Mouse (Mus musculus): ENCODE data around the gene Btaf1. TPM values are rescaled to one million over a fixed set of nuclear protein-coding genes. Genes with fewer than 3 reads are reported as not detected.

The Btaf1 gene
- total RNA-seq (2021), result 10 to 100 TPM; 20.0 to 20.5 TPM
- long read RNA-seq, full-length matches to known transcripts, result 1 of 3 reads
- long read RNA-seq, partial matches to known transcripts, result 1 of 3 reads
- long read RNA-seq, other reads (novel, unspliced or antisense), result 1 of 3 reads

DNA sequence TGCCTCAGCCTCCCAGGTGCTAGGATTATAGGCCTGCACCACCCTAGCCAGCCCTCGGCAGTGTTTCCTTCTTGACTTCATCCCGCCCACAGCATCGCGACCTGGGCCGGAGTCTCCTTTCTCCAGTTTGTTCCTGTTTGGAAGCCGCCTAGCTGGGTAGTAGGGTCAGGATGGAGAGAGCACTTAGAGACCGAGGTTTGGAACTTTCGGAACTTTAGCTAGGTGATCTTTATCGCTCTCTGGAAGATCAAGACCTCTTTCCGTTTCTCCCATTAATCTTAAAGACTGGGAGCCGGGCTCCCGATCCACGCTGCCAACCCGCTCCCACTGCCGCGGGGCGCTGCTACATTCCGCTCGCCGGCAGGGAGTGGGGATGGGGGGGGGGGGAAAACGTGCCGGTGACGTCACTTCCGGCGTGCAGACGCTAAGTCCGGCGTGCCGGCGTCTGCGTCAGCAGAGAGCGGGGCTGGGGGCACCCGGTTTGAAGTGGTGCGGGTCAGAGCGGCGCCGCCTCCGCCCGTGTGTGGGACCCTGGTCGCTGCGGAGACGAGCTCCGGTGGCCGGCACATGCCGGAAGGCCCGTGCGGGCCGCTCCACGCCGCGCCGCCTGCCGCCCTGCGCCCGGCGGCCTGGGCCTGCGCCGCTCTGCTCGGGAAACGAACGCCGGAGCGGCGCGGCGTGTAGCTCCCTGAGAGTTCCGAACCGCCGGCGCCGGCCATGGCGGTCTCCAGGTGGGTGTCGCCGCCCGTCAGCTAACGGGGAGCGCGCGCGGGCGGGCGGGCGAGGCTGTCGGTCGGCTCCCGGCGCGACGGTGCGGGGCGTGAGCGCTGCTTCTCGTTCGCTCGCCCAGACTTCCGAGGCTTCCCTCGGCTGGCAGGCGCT is at the start of gene Btaf1:
TSS of gene Btaf1 (plus strand) at position 409 of the 882 bp plus-strand sequence.
- peak; percentile 88 to 93 for DNase-seq (ENCODE audit: low spot score in 2 of 2)

DNA sequence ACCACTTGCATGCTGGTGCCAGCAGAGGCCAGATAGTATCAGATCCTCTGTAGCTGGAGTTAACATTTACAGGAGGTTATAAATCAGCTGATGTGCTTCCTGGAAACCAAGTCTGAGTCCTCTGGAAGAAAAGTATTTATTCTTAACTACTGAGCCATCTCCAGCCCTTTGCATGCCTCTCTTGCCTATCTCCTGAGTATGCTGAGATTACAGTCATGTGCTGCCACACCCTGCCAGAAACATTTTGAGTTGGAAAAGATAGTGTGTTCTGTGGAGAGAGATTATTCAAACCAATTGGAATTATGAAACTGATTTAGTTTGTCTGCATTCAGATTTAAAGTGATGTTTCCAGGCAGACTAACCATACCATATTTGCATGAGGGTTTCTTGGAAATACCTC is 48.5 kb upstream of the Btaf1 start:
- no peak for DNase-seq (ENCODE audit: low spot score in 2 of 2)

DNA sequence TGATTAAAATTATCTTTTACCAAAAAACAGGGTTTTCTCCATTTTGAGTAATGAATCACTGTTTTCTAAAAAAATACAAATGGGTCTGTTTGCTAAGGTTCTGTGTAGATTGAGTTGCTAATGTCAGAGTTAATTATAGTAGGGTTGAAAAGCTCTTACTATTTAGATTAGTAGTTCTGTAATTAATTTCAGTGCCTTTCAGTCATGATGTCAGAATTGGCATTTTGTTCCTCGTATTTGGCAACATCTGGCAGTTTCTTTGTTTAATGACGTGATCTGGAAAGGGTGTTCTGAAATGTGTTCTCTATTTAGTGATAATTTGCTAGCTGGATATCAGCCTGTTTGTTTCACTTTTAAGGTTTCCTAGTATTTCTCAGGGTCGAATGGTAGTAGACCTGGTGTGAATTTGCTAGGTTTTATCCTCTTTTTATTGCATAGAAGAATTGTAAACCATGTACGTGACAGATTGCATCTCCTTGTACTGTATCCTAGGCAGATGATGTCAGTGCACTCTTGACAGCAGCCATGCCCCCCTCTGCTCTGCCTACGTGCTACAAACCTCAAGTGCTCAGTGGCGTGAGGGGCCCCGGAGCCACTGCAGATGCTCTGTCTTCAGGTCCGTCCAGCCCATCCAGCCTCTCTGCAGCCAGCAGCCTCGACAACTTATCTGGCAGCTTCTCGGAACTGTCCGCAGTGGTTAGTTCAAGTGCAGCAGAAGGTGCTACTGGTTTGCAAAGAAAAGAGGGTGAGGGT is 47.0 kb upstream of the Btaf1 start:
- no peak for DNase-seq (ENCODE audit: low spot score in 2 of 2)

DNA sequence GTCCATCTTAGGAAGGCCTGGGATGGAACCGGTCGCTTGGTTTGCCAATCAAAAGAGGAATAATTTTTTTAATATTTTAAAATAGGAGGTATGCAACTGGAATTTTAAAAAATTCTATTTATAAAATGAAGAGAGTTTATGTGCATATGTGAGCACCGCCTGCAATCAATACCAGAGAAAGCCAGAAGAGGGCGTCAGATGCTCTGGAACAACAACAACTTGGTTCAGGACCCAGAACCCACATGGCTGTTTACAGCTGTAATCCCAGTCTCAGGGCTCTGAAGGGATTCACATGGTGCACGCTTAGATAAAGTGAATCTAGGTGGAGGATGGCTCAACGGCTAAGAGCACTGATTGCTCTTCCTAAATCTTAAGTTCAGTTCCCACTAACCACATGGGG is 42.8 kb upstream of the Btaf1 start:
- peak; percentile 43 to 51 for DNase-seq (ENCODE audit: low spot score in 2 of 2)

DNA sequence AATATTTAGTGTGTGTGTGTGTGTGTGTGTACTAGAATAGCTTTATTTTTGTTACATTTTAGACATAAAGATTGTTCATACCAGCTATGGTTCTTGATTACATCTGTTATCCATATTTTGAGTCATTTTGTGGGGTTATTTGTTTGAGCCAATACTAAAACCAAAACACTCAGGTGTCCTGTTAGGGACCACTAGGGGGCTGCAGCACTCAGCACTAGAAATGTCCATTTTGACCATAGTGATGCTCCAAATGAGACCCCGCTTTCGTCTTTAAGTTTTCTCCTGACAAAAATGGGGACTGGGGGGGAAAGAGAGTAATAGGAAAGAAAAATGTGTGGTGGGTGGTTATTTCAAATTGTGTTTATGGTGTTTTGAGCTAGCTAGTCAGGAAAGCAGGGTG is 39.6 kb upstream of the Btaf1 start:
- DNase-seq (ENCODE audit: low spot score in 2 of 2), result no peak

DNA sequence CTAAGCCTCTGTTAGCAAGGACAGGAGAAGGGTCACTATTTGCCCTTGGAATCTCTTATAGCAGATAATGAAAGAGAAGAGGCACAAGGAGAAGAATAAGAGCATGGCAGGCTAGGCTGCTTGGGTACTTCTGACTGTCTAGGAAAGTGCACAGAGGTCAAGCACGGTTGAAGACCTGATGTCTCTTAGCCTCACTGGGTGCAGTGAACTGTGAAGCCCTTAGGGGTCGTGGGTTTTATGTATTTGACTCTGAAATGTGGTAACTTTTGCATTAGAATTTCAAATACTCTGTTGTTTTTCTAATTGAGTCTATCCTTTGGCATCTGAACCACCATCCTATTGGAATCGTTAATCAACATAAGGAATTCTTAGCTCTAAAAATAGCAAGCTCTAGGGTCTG is 38.2 kb upstream of the Btaf1 start:
- DNase-seq (ENCODE audit: low spot score in 2 of 2), result no peak

DNA sequence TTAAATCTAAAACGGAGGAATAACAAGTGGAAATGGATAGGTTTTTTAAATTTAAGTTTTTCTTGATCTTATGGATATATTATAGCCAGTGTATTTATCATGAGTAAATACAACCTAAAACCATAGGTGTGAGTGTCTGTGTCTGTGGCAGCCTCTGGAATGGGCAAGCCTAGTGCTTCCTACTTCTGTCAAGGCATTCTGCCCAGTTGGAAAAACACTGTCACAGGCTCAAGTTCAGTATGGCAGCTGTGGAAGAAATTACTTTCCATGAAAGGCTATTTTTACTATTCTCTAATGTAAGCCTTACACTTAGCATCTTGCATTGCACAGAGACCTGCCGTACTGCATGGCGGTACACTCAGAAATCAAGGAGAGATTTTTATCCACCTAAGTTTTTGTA is 34.1 kb upstream of the Btaf1 start:
- DNase-seq (ENCODE audit: low spot score in 2 of 2), result no peak

DNA sequence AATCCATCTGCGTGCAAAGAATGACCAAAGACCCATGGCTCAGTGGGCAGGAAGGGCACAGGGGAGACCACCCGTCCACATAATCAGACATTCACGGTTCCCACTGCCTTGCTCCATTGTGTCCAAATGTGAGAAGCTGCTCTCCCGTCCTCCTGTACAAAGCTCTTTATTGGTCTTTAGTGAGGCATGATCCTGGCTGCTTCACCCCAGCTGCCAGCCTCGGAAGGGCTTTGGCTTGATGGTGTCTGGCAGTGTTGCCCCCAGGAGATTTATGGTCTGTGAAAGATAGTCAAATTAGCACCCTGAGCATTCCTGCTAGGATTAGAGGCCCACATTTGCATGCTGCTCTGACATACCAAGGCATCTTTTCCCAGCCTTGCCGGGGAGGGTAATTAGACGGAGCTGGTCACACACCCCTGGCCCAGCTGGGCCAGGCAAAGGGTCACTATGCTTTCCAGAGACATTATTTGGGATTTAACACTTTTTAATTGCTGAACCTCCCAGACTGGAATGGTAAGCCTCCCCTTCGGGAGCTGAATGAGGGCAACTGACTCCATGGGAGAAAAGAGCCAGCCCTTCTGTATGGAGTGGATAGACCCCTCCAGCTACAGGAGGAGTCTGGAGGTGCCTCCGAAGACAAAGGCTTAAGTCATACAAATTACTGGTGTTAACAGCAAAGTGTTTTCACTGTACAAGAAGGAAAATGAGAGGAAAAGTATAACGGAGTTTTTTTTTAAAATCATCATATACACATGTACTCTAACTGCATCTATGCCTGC is 28.9 kb upstream of the Btaf1 start:
- DNase-seq (ENCODE audit: low spot score in 2 of 2), result peak in 1 of 2 experiments; percentile 24

DNA sequence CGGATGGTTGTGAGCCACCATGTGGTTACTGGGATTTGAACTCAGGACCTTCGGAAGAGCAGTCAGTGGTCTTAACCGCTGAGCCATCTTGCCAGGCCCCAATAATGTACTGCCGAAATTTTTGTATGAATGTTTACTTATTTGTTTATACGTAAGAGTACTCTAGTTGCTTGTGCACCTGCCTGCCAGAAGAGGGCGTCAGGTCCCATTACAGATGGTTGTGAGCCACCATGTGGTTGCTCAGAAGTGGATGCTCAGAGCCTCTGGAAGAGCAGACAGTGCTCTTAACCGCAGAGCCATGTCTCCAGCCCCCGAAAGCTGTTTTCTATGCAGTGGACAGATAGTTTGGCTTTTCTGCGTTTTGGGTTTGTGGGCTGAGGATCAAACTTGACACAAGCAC is 28.1 kb upstream of the Btaf1 start:
- peak in 1 of 2 experiments; percentile 37 for DNase-seq (ENCODE audit: low spot score in 2 of 2)

DNA sequence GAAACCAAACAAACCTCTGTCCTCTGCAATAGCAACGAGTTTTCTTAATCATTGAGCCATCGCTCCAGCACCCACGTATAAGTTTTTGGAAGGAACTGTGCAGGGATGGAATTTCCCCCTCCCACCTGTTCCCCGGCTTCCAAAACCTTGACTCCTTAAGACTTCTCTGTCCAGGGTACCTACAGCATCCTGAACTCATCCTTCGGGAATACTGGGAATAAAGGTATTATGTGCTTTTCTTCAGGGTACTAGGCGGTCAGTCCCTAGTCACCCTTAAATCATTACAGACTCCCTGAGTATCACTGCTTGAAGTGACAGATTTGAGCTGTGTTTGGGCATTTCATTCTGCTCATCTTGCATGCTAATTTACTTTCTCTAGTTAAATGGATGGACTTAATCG is 22.5 kb upstream of the Btaf1 start:
- no peak for DNase-seq (ENCODE audit: low spot score in 2 of 2)

DNA sequence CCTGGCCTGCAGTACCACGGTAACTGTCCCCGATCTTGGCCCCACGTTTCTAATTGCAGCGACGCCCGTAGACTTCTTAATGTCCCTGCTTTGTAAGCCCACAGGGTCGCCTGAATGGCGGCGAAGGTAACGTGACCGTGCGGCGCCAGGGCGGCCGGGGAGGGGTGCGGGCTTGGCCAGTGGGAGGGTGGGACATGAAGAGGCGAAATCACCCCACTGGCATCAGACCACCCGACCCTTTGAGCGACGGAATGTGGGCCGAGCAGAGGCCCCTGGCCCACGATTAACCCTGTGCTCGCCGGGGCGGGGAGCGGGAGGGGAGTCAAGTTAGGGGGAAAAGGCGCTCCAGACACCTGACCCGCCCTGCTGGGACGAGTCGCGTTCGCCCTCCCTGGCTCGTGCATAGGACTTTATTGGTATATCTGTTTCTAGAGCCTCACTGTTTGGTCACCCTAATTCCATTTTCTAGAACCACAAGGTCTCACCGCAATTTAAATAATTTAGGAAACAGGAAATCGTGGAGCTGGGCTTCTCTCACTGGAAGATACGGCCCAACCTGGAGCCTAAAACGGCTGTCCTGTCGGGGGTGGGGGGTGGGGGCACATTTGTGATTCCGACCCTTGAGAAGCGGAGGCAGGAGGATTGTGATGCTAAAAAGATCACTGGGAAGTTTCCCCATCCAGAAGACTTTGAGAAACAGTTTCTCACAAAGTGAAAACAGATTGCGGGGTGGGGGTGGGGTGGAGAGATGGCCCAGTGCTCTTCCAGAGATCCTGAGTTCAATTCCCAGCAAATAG is 21.5 kb upstream of the Btaf1 start:
- DNase-seq (ENCODE audit: low spot score in 2 of 2), result peak; percentile 73 to 76

DNA sequence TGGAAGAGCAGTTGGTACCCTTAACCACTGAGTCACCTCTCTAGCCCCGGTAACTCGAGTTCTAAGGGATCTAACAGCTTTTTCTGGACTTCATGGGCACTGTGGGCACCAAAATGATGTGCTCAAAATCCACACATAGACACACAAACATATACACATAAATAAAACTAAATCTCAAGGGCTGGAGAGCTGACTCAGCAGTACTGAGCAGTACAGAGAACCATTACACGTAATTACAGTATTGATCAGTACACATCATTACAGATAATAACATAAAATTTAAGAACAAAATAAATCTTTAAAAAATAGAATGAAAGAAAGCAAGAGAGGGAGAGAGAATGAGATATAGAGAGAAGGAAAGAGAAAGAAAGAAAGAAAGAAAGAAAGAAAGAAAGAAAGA is 16.7 kb upstream of the Btaf1 start:
- DNase-seq (ENCODE audit: low spot score in 2 of 2), result no peak

DNA sequence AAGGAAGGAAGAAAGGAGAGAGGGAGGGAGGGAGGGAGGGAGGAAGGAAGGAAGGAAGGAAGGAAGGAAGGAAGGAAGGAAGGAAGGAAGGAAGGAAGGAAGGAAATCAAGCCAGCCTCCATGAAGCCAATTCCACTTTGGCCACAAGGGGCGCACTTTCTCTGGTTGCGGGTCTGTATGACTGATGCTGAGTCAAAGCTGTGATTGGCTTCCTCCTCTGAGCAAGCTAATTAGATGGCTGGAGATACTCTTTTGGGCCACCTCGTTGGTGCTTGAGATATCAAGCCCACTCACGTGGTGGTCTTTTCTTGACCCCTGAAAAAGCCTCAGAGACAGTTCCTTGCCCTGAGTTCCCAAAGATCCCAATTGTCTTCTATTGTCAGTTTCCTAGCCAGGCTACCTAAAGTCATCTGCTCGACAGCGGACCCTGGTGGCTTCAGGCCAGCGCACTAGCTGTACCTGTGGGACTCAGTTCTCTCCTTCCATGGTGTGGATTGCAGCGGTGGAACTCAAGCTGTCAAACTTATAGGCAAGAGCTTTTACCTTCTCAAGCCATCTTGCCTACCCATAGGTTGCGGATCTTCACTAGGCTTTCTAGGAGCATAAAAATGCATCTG is 16.1 kb upstream of the Btaf1 start:
- peak; percentile 62 to 68 for DNase-seq (ENCODE audit: low spot score in 2 of 2)

DNA sequence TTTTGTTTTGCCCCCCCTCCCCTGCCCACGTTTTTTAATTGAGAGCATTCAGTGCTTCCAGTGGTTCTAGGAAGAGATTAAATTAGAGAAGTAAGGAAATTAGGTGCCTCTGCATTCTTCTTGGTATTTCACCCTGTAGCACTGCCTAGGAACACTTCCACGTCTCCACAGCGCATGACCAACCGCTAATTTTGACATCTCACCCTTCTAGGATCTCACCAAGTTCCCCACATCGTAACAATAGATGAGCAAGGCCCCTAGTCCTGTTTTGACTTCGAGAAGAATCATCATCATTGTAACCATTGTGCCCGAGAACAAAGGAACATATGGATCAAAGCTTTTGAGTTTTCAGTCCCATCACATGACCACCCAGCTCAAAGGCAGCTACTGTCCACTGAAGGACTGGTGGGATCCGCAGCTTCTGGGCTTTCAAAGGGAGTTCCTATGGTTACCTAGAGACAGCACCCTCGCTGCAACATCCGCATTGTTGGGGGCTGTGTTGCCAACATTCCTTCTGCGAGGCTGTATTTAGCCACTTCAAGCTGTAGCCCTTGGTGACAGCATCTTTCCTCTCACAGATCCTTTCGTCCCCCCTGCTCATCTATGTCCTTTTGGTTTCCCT is 15.3 kb upstream of the Btaf1 start:
- DNase-seq (ENCODE audit: low spot score in 2 of 2), result peak; percentile 40 to 49

DNA sequence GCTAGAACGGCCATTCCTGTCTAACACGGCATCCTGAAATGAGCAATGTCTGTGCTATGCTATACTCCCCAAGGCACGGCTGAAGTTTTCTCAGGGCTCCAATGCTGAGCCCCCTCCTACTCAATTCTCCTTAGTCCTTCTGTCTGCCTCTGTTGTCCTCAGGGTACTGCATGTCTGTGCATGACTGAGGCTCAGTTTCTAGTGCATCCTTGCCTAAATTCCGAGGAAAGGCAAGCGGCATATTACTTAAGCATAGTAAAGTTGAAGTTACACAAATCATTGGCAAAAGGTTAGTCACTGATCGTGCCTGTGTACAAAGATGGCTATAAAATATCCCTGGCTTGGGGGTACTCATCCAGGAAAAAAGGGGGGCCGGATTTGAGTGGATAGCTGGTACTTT is 12.8 kb upstream of the Btaf1 start:
- DNase-seq (ENCODE audit: low spot score in 2 of 2), result no peak

DNA sequence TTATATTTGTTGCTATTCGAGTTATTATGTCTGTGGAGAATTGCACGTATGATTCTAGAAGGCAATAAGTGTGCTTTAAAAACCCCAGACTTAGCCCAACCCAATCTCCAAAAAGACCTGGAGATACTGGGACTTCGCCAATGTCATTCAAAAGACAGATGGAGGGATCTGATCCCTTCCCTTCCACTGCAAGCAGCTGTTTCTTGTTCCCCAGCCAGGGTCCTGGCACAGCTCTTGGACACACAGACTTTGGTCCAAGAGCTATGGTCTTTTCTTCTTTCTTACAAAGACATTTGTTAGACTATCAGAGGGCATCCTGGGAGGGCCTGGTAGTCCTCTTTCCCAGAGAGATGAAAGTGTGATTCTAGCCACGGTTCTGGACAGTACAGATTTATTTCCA is 9.7 kb upstream of the Btaf1 start:
- no peak for DNase-seq (ENCODE audit: low spot score in 2 of 2)

DNA sequence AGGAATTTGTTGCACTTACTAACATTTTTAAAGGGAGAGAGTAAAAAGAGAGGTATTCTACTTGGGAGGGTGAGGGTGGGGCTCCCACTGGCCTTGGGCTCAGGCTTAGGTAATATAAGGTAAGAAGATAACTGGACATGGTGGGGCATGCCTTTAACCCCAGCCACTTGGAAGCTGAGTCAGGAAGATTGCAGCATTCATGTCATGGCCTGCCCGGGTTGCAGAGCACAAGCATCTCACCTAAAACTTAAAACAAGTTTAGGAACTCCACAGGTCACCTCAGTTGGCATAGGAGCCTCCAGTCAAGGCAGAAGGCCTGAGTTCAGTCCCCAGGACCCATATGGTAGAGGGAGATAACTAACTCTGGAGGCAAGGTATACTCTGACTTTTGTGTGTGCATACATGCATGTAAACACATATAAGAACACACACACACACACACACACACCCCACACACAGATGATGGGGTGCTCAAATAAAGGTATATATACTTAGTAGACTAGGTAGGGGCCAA is 8.9 kb upstream of the Btaf1 start:
- no peak for DNase-seq (ENCODE audit: low spot score in 2 of 2)

DNA sequence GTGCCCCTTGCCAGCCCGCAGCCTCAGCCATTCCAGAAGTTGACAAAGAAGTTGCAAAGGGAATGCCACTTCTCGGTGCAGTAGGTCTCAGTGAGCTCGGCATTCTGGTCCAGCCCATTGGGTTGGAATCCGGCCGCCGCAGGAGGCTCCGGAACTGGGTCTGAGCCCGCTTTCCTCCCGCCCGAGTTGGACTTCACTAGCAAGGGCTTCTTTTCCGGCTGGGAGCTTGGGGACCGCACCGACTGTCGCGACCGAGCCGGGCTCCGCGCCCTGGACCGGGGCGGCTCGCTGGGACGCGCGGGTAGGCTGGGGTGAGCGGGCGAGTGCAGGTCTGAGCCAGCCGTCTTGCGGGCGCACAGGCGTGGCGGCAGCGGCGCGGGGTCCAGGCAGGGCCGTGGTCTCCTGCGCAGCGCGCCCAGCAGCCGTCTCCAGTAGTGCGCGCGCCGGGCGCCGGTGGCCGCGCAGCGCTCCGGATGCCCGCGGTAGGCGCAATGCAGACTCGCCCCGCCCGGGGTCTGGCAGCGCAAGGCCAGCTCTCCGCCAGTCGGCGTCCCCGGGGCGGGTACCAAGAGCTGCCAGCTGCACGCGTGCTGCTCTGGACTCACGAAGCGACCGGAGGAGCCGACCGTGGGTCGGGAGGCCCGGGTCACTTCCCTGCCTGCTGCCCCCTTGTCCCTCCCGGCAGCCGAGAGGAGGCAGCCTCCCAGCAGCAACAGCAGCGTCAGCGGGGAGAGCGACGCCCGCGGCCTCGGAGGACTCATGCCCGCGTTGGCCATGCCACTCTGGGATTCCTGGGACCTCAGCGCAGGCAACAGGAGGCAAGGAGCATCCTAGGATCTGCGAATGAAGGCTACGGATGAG is 7.2 kb upstream of the Btaf1 start:
- peak; percentile 90 to 91 for DNase-seq (ENCODE audit: low spot score in 2 of 2)

DNA sequence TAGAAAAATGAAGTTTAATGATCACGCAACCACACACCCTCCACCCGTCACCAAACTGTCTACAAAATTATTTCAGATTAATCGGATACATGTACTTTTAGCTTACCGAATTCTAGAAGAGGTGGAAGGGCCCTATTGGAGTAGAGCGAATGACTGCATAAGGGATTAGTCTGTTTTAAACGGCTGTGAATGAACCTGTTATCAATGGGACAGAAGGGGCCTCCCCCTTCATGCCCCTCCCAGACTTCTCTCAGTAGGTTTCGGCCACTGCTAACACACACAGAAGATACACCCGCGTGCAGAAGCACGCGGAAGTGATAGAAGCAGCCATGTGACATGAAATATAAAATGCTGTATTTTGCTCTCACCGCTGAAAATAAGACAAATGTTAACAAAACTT is 6.4 kb upstream of the Btaf1 start, which contains the start of gene Fgfbp3:
TSS of gene Fgfbp3 (minus strand) at position 150 of the 400 bp plus-strand sequence.
- DNase-seq (ENCODE audit: low spot score in 2 of 2), result no peak
